ENCODE assay signal across 21 mouse cellular contexts in genomic region chr10:83536436-83536835, GRCm38 (mm10). TPM values are rescaled to one million over a fixed set of nuclear protein-coding genes. Genes with fewer than 3 reads are reported as not detected.
DNase-seq lines count a peak whose midpoint lies in the region; ATAC-seq and TF ChIP-seq lines count a peak whose summit lies in the region.
"Had no signal": no experiment of that assay in that cellular context is flagged by ENCODE, and none has a peak within 500 bp of the region (broad histone marks: within the 10 kb centered on the region; RNA-seq: fewer than 3 reads in every experiment).

No protein-coding gene starts in this region.

- H3K9me3 ChIP-seq in kidney, postnatal 0 days (replicated peaks; ENCODE audit: low read length), result no peaks in the 10 kb centered on the region
- no peaks in the 10 kb centered on the region for H3K9me3 ChIP-seq in midbrain, postnatal 0 days (ENCODE audit: low read length)
- no peaks in the 10 kb centered on the region for H3K9me3 ChIP-seq in midbrain, embryonic 13.5 days
- no peaks in the 10 kb centered on the region for H3K9me3 ChIP-seq in MEL (replicated peaks; ENCODE audit: insufficient read depth, low read length)
- H3K9me3 ChIP-seq: forebrain, embryonic 10.5 days; limb, embryonic 12.5 days; liver, embryonic 15.5 days had no signal

- H3K4me1 ChIP-seq in kidney, postnatal 0 days (replicated peaks; ENCODE audit: insufficient read depth, low read length), result no peaks in the 10 kb centered on the region; the same call in 1 of the 2 replicates
- no peaks in the 10 kb centered on the region for H3K4me1 ChIP-seq in midbrain, postnatal 0 days (ENCODE audit: insufficient read depth, low read length)
- H3K4me1 ChIP-seq in midbrain, embryonic 13.5 days (replicated peaks), result peaks cover 16% of the 10 kb centered on the region
- H3K4me1 ChIP-seq in MEL (ENCODE audit: control insufficient read depth in 1 of 2, insufficient read depth in 2 of 2, low read length in 2 of 2), result peaks cover 2 to 14% of the 10 kb centered on the region in 2 experiments; a peak in 3 of 4 replicates
- H3K4me1 ChIP-seq: limb, embryonic 12.5 days had no signal

- no peak overlapping the region for H3K9ac ChIP-seq in kidney, postnatal 0 days (ENCODE audit: low read depth, low read length)
- H3K9ac ChIP-seq in midbrain, postnatal 0 days (replicated peaks; ENCODE audit: low read length, poor library complexity, severe bottlenecking), result no peak overlapping the region
- H3K9ac ChIP-seq in midbrain, embryonic 13.5 days (replicated peaks), result no peak overlapping the region
- no peak overlapping the region for H3K9ac ChIP-seq in MEL (ENCODE audit: control insufficient read depth, low read depth, low read length, poor library complexity, severe bottlenecking)
- H3K9ac ChIP-seq: limb, embryonic 12.5 days; liver, embryonic 15.5 days had no signal

- H3K4me2 ChIP-seq in kidney, postnatal 0 days (ENCODE audit: low read length), result no peak overlapping the region
- no peak overlapping the region for H3K4me2 ChIP-seq in midbrain, postnatal 0 days (ENCODE audit: low read depth, low read length, poor library complexity, severe bottlenecking)
- no peak overlapping the region for H3K4me2 ChIP-seq in midbrain, embryonic 13.5 days (replicated peaks)
- H3K4me2 ChIP-seq: limb, embryonic 12.5 days; liver, embryonic 15.5 days had no signal

- TF ChIP-seq CTCF in kidney, postnatal 0 days (IDR thresholded peaks at IDR 0.05; ENCODE audit: low read depth), result 0 out of 2 replicates have a peak, but pooled peaks have one; percentile 30
- TF ChIP-seq CTCF in midbrain, postnatal 0 days (IDR thresholded peaks at IDR 0.05), result peak; percentile 17; the same call in 1 of the 2 replicates
- TF ChIP-seq CTCF in MEL (IDR thresholded peaks at IDR 0.05 in 2 of 3, conservative IDR thresholded peaks at IDR 0.05 in 1 of 3; ENCODE audit: control insufficient read depth in 1 of 3, insufficient read depth in 1 of 3, low read depth in 2 of 3, low read length in 3 of 3, poor library complexity in 1 of 3, severe bottlenecking in 1 of 3), result peak; percentile 18 to 55 (median 29); a peak in 4 of 6 replicates

- H3K27ac ChIP-seq in kidney, postnatal 0 days, result no peak overlapping the region
- H3K27ac ChIP-seq in midbrain, postnatal 0 days (ENCODE audit: low read depth, low read length), result no peak overlapping the region
- no peak overlapping the region for H3K27ac ChIP-seq in midbrain, embryonic 13.5 days
- H3K27ac ChIP-seq in MEL (ENCODE audit: control insufficient read depth, low read depth, low read length), result no peak overlapping the region
- H3K27ac ChIP-seq: forebrain, embryonic 10.5 days; limb, embryonic 12.5 days; liver, embryonic 15.5 days had no signal

- DNase-seq in kidney, postnatal 0 days (ENCODE audit: low spot score), result no peak
- no peak for DNase-seq in kidney, postnatal 4 days
- DNase-seq in midbrain, postnatal 0 days (ENCODE audit: low spot score), result no peak
- DNase-seq in MEL (ENCODE audit: low read depth, low spot score), result peak; percentile 41
- DNase-seq in cerebellum, adult 11-12 months, result no peak
- no peak for DNase-seq in gastrocnemius, postnatal 25 days
- DNase-seq: adrenal gland, postnatal 25 days; cerebellum, adult 11 months; cerebellum, postnatal 36 days; gastrocnemius, postnatal 10 days; heart, adult 18-20 months; heart, postnatal 36 days; kidney, adult 2 months; kidney, postnatal 14 days; lung, postnatal 14 days; thymus, postnatal 14 days had no signal

- TF ChIP-seq RAD21 in MEL (IDR thresholded peaks at IDR 0.05; ENCODE audit: low read depth, low read length), result peak; percentile 40

- TF ChIP-seq POLR2A in MEL (IDR thresholded peaks at IDR 0.05; ENCODE audit: control insufficient read depth in 1 of 2, insufficient read depth in 1 of 2, low read depth in 1 of 2, low read length in 2 of 2, poor library complexity in 1 of 2), result no peak

- no peaks in the 10 kb centered on the region for H3K79me2 ChIP-seq in MEL (ENCODE audit: control insufficient read depth, insufficient read depth, low read length, poor library complexity)

- H3K4me3 ChIP-seq in kidney, postnatal 0 days (replicated peaks; ENCODE audit: low read depth, low read length), result no peak overlapping the region
- H3K4me3 ChIP-seq in midbrain, postnatal 0 days (ENCODE audit: low read depth, low read length), result no peak overlapping the region
- H3K4me3 ChIP-seq in midbrain, embryonic 13.5 days (replicated peaks), result no peak overlapping the region
- no peak overlapping the region for H3K4me3 ChIP-seq in MEL (ENCODE audit: control insufficient read depth in 1 of 2, insufficient read depth in 1 of 2, low read depth in 2 of 2, low read length in 2 of 2)
- H3K4me3 ChIP-seq: forebrain, embryonic 10.5 days; limb, embryonic 12.5 days; liver, embryonic 15.5 days had no signal

- WGBS in kidney, postnatal 0 days, result 10% methylated on average over 1 of the region's 1 CpGs
- 10% methylated on average over 1 of the region's 1 CpGs for WGBS in midbrain, postnatal 0 days
- WGBS in midbrain, embryonic 13.5 days, result 13% methylated on average over 1 of the region's 1 CpGs

- H3K27me3 ChIP-seq in kidney, postnatal 0 days (ENCODE audit: insufficient read depth, low read length), result no peaks in the 10 kb centered on the region
- no peaks in the 10 kb centered on the region for H3K27me3 ChIP-seq in midbrain, postnatal 0 days (ENCODE audit: insufficient read depth, low read length)
- peaks cover 9% of the 10 kb centered on the region; the same call in 1 of the 2 replicates for H3K27me3 ChIP-seq in midbrain, embryonic 13.5 days
- no peaks in the 10 kb centered on the region for H3K27me3 ChIP-seq in MEL (ENCODE audit: control insufficient read depth in 1 of 2, insufficient read depth in 2 of 2, low read length in 2 of 2)

- TF ChIP-seq EP300 in MEL (IDR thresholded peaks at IDR 0.05; ENCODE audit: low read depth in 1 of 2, low read length in 2 of 2), result no peak

- H3K36me3 ChIP-seq in kidney, postnatal 0 days (ENCODE audit: insufficient read depth, low read length), result no peaks in the 10 kb centered on the region
- no peaks in the 10 kb centered on the region for H3K36me3 ChIP-seq in midbrain, postnatal 0 days (ENCODE audit: insufficient read depth, low read length)
- no peaks in the 10 kb centered on the region for H3K36me3 ChIP-seq in midbrain, embryonic 13.5 days
- peaks cover 0 to 9% of the 10 kb centered on the region in 2 experiments; a peak in 2 of 4 replicates for H3K36me3 ChIP-seq in MEL (ENCODE audit: control insufficient read depth in 1 of 2, insufficient read depth in 2 of 2, low read length in 2 of 2)
- H3K36me3 ChIP-seq: forebrain, embryonic 10.5 days; limb, embryonic 12.5 days; liver, embryonic 15.5 days had no signal

- ATAC-seq in kidney, postnatal 0 days (replicated peaks; ENCODE audit: low FRiP score, low read depth), result no peak
- ATAC-seq in midbrain, postnatal 0 days (ENCODE audit: low FRiP score), result no peak
- no peak for ATAC-seq in midbrain, embryonic 13.5 days
- ATAC-seq: hindbrain, embryonic 16.5 days had no signal

TF ChIP-seq in MEL, 35 proteins besides CTCF, POLR2A, EP300 and RAD21:
- TF ChIP-seq TCF12 (IDR thresholded peaks at IDR 0.05; ENCODE audit: low read depth, low read length) (no peak), MYC (IDR thresholded peaks at IDR 0.05; ENCODE audit: low read depth, low read length) (peak; percentile 79; the same call in 1 of the 2 replicates), SMC3 (IDR thresholded peaks at IDR 0.05; ENCODE audit: low read depth, low read length) (peak; percentile 57), ZC3H11A (IDR thresholded peaks at IDR 0.05; ENCODE audit: low read depth, low read length) (peak; percentile 42), USF2 (IDR thresholded peaks at IDR 0.05; ENCODE audit: borderline replicate concordance in 1 of 2, insufficient read depth in 1 of 2, low read depth in 1 of 2, low read length in 2 of 2) (no peak), POLR2AphosphoS5 (IDR thresholded peaks at IDR 0.05; ENCODE audit: borderline replicate concordance, low read depth, low read length) (no peak)

RNA-seq across cellular contexts. Expression of gene Aldh1l2, which starts 2.5 kb away (rescaled TPM):
- 0.29 and 0.47 TPM in 2 replicates for polyA plus RNA-seq in kidney, postnatal 0 days (2015; fragmentation: Nextera tagmentation; extraction: Ambion mirVana)
- total RNA-seq in midbrain, postnatal 0 days (2014; rRNA removed), result 21.5 and 27.4 TPM in 2 replicates
- polyA plus RNA-seq in midbrain, postnatal 0 days (2015; fragmentation: Nextera tagmentation; extraction: Ambion mirVana), result 8.7 and 10.8 TPM in 2 replicates
- polyA plus RNA-seq in midbrain, embryonic 13.5 days (2015; fragmentation: Nextera tagmentation; extraction: Ambion mirVana), result 15.3 and 15.9 TPM in 2 replicates
- 1.0 and 4.8 TPM in 2 replicates for total RNA-seq in MEL (2012; rRNA removed)
- 10 to 100 TPM in 1 of 2 experiments, 1 to 10 TPM in 1; 6.7 to 24.0 TPM for polyA plus RNA-seq in MEL (2012; ENCODE audit: insufficient read depth in 1 of 2, insufficient read length in 2 of 2, low read depth in 1 of 2, low replicate concordance in 2 of 2, missing spikeins in 1 of 2)
- 1 to 10 TPM; 4.0 to 8.6 TPM for total RNA-seq in gastrocnemius, postnatal 25 days (2021)

RNA-seq across cellular contexts. Expression of gene Washc4, which starts 7.1 kb away (rescaled TPM):
- polyA plus RNA-seq in kidney, postnatal 0 days (2015; fragmentation: Nextera tagmentation; extraction: Ambion mirVana), result 21.7 and 32.6 TPM in 2 replicates
- 16.5 and 25.4 TPM in 2 replicates for total RNA-seq in midbrain, postnatal 0 days (2014; rRNA removed)
- polyA plus RNA-seq in midbrain, postnatal 0 days (2015; fragmentation: Nextera tagmentation; extraction: Ambion mirVana), result 21.8 and 22.1 TPM in 2 replicates
- polyA plus RNA-seq in midbrain, embryonic 13.5 days (2015; fragmentation: Nextera tagmentation; extraction: Ambion mirVana), result 33.3 and 37.5 TPM in 2 replicates
- total RNA-seq in MEL (2012; rRNA removed), result 16.2 and 18.5 TPM in 2 replicates
- polyA plus RNA-seq in MEL (2012; ENCODE audit: insufficient read depth in 1 of 2, insufficient read length in 2 of 2, low read depth in 1 of 2, low replicate concordance in 2 of 2, missing spikeins in 1 of 2), result 10 to 100 TPM in 1 of 2 experiments, not detected in 1; 13.6 TPM
- 10 to 100 TPM in 1 of 2 experiments, 1 to 10 TPM in 1; 8.4 to 11.2 TPM for total RNA-seq in gastrocnemius, postnatal 25 days (2021)
